Mouse (Mus musculus): ENCODE data around the gene Polr1b.
A peak's percentile ranks its signal among the peaks of the same experiment; 100 is the strongest.

The Polr1b gene

DNA sequence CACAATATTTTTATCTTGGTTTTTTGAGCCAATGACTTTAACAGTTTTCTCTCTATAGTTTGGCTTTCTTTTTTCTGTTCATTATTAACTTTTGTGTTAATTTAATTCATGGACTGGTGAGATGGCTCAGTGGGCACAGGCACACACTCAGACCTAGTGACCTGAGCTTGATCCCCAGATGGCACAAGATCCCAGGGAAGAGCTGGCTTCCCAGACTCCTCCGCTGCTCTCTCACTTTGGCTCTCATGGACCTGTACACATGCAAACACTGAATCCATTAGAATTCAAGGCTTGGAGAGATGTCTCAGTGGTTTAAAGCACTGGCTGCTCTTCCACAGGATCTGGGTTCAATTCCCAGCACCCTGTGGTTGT is 15.6 kb downstream of the Polr1b start:
- DNase-seq (ENCODE audit: low spot score in 2 of 2), result no peak

GRCm38 (mm10) chr2:129118061-129118460 is 17.3 kb downstream of the Polr1b start:
- no peak for DNase-seq (ENCODE audit: low spot score in 2 of 2)

- DNase-seq (ENCODE audit: low spot score in 2 of 2), result no peak
Observed at GRCm38 (mm10) chr2:129121986-129122385, 21.2 kb downstream of the Polr1b start.

DNA sequence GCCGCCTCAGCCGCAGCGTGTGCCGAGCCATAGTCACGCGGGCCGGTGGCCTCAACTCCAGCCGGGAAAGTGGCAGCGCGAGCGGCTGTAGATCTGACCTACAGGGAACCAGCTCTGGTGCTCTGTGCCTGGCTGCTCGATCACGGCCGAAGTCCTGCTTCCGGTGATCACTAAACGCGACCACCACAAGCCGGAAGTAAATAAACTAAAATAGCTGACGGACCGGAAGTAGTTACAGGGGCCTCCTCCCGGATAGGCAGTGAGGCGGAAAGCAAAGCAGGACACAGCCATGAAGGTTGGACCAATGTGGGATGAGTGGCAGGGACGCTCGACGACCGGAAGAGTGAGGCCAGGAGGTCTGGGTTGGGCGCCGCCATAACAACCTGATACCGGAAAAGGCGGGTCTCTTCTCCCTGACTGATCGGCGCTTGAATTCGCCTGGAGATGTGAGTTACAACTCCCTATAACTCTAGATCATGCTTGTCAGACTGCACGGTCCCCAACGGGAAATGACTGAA is 28.7 kb downstream of the Polr1b start, which contains the start of gene Chchd5:
Gene Chchd5, plus strand, starts transcription at position 289 of the 518 bp plus-strand sequence.
- DNase-seq (ENCODE audit: low spot score in 2 of 2), result peak; percentile 82 to 89

DNA sequence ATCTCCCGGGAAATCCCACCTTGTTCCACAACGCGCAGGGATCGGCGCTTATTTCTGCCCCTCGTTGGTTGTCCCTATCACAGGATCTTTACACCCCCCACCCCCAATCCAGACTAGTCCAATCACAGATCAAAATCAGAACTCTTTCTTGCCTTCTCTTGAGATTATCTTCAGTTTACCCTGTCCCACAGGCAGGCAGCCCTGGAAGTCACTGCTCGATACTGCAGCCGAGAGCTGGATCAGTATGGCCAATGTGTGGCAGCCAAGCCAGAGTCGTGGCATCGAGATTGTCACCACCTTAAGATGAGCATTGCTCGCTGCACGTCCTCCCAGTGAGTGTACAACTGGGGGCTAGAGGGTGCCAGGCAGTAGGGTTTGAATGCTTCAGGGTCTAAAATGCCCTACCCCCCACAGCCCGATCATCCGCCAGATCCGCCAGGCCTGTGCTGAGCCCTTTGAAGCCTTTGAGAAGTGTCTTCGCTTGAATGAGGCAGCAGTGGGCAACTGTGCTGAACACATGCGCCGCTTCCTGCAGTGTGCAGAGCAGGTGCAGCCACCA is 29.3 kb downstream of the Polr1b start:
- peak; percentile 40 to 73 for DNase-seq (ENCODE audit: low spot score in 2 of 2)

GRCm38 (mm10) chr2:129130776-129131175 is 30.0 kb downstream of the Polr1b start:
- DNase-seq (ENCODE audit: low spot score in 2 of 2), result no peak

DNA sequence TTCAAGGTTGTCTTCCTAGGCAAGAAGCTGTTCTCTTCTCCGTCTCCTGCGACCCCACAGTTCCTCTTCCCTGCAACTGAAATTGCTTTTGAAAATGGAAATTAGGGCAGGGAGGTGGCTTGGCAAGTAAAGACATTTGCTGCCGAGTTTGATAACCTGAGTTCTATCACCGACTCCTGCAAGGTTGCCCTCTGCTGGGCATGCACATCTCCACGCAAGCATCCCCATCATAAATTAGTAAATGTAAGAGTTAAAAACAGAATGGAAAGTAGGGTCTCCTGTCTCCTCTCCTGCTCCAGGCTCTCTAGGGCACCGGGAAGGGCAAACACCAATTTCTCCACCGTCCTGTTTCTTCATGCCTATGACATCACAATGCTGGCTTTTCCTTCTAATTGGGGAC is 31.4 kb downstream of the Polr1b start:
- DNase-seq (ENCODE audit: low spot score in 2 of 2), result no peak

- DNase-seq (ENCODE audit: low spot score in 2 of 2), result no peak
Observed at GRCm38 (mm10) chr2:129133006-129133805, 32.4 kb downstream of the Polr1b start.

DNA sequence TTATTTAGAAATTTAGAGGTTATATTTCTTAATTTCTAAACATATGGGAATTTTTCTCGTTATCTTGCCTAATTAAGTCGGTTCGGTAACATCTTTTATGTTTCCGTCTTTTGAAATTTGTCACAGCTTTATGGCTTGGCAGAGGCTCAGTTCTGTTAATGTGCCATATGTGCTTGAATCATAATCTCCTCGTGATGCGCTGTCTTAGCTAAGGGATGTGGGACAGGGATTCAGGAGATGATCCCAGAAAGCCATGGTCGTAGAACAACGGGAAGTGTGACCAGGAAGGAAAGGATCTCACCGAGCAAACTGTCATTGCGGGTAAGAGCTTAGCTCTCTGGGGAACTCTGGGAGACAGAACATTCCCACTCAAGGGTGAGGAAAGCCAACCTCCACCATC is 39.1 kb downstream of the Polr1b start:
- DNase-seq (ENCODE audit: low spot score in 2 of 2), result no peak

DNA sequence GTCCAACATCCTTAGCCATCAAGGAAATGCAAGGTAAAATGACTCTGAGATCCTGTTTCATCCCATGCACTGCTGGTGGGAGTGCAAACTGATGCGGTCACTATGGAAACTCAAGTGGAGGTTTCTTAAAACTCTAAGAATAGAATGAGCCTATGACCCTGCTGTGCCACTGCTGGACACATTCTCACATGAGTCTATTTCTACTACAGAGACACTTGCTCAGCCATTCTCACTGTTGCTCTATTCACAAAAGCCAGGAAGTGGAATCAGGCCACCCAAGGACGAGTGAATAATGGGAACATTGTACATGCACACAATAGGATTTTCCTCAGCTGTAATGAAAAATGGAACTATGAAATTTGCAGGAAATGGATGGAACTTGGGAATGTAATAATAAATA is 48.0 kb downstream of the Polr1b start:
- no peak for DNase-seq (ENCODE audit: low spot score in 2 of 2)

DNA sequence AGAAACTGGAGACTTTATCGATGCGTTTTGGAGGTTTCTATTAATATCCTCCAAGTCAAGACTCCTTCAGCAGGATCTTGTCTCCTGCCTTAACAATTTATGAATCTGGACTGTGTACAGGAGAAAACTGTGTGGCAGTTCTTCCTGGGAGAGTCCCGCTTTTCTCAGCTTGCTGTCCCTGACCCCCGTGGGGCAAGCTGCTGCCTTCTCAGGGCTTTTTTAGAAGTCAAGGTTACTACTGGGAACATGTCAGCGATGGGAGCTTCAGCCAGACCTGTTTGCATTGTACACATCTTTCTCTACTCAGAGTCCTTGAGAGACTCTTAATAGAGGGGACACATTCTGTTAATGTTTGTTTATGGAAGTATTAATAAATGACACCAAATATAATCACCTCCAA is 49.6 kb downstream of the Polr1b start:
- no peak for DNase-seq (ENCODE audit: low spot score in 2 of 2)

GRCm38 (mm10) chr2:129151111-129151510 is 50.3 kb downstream of the Polr1b start:
- DNase-seq (ENCODE audit: low spot score in 2 of 2), result no peak

DNA sequence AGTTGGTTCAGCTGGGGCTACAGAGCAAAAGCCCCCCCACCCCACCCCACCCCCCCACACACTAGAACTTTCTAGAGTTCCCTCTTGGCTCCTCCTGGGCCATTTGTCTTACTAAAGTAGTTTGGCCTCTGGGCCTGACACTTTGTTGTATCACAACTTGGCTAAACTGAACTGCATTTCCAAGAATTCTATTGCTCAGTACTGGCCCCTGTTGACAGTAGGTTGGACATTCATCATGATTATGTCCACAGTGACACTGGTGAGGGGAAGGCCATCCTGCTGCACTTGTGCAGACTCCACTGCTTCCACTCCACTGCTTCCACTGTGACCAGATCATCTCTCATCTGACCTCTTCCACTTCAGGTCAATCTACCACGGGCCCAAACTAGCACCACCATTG is 52.0 kb downstream of the Polr1b start:
- DNase-seq (ENCODE audit: low spot score in 2 of 2), result no peak

DNA sequence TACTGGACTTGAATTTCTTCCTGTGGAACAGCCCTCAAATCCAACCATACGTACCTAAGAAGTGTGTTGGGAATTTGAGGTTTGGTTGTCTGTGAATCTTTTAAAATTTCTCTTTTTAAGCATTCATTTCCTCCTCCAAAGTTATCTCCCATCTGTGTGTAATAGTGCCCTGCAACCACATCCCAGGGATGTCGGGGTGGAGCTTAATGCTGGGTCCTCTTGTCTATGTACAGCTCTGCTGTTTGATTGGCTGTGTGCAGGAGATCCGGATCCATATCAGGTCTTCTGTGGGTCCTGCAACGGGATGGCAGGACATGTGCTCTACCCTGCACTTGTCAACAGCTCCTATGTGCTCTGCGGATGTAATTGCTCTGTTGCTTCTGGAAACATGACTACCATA is 64.0 kb downstream of the Polr1b start:
- no peak for DNase-seq (ENCODE audit: low spot score in 2 of 2)

DNA sequence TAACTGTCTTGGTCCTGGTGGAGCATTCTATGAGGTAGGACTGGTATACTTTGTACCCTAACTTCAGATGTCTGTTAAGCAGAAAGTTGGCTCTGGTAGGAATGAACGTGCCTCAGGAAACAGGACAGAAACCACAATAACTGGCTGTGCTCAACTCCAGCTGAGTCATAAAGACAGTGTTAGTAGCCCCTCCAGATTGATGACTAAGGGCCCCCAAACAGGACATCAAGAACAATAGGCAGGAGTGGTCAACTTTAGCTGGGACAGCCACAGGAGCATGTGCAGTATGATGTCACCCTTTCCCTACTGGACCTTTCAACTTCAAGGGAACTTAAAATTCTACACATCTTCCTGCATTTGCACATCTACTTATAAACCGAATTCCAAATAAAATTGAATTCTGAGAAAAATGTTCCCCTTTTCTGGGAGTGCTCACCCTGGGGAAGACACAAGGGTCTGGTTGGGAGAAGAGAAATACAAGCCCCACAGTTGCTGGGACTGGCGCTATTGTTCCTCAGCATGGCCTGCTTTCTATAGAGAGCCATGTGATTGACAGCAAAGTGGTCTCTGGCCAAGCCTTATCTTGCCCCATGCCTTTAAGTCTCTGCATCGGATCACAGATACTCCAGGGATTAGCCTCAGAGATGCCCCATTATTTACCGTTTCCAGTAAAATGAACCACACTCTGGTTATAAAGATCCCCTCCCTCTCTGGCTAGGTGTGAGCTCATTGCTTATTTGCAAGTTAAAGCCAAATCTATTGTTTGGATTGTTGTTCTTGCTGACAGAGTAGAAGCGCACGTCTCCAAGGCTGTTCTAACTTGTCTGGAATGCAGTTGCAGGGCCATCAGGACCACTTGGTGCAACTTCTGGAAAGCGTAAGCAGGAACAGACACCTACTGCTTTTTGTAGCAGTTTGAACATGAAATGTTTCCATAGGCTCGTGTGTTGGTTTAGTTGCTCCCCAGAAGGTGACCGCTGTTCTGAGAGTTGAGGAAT is 66.0 kb downstream of the Polr1b start:
- DNase-seq (ENCODE audit: low spot score in 2 of 2), result no peak

- no peak for DNase-seq (ENCODE audit: low spot score in 2 of 2)
Observed at GRCm38 (mm10) chr2:129173386-129173785, 72.6 kb downstream of the Polr1b start.

DNA sequence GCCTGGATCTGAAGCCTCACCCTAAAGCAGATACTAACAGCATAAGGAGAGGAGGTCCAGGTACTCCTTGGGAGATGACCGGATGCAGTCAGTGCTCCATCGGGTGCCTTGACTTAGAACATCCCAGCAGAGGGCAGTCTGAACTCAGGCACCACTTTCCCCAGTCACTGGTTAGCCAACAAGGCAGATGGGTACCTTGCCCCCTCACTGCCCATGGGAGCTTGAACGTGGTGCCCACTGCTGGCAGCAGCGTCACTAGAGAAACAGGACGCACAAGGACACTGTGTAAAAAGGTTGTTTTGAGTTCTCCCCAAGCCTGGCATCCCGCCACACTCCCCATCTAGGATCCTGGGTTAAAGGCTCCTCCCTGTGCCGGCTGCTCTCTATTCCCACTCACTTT is 73.7 kb downstream of the Polr1b start:
- peak; percentile 47 to 74 for DNase-seq (ENCODE audit: low spot score in 2 of 2)

- no peak for DNase-seq (ENCODE audit: low spot score in 2 of 2)
Observed at GRCm38 (mm10) chr2:129175636-129176035, 74.8 kb downstream of the Polr1b start.
